Mouse (Mus musculus): Measurements from ENCODE around the gene Snapc2.

Gene Snapc2

GRCm38 (mm10) chr8:4226323-4226722 is 26.6 kb upstream of the Snapc2 start:
- POLR2A ChIA-PET = interaction anchor here (0.9 to 4.9 kb wide), 7 partner anchors 9 to 21 kb away, joined by 3 to 47 read pairs (median 5); partner anchors contain the start of genes Gm49320 (in 3 of the 4), Map2k7 (in 3 of the 4) and Prr36 (in 1 of the 4)
- CTCF ChIA-PET = interaction anchor here in 1 of 4 experiments (1.6 to 2.2 kb wide), 2 partner anchors 9 to 24 kb away, joined by 4 to 6 read pairs; partner anchors contain the start of gene Prr36

- CTCF ChIA-PET = interaction anchor here in 2 of 4 experiments (0.7 to 2.2 kb wide), 6 partner anchors 9 to 34 kb away, joined by 3 to 6 read pairs (median 4); partner anchors contain the start of genes Map2k7 (in 1 of the 2) and Prr36 (in 1 of the 2)
- POLR2A ChIA-PET = interaction anchor here (0.5 to 4.9 kb wide), 19 partner anchors 10 to 649 kb away, joined by 3 to 47 read pairs (median 4); partner anchors contain the start of genes Gm49320 (in 3 of the 4), Map2k7 (in 3 of the 4) and Prr36 (in 2 of the 4)
Measured at GRCm38 (mm10) chr8:4226739-4227347, 26.0 kb upstream of the Snapc2 start, which contains the start of gene Lrrc8e. Gene Lrrc8e (plus strand): TSS chr8:4226827.

- CTCF ChIA-PET = interaction anchor here in 3 of 4 experiments (0.7 to 2.2 kb wide), 6 partner anchors 11 to 35 kb away, joined by 3 to 6 read pairs (median 4); partner anchors contain the start of gene Prr36 (in 1 of the 3)
Measured at GRCm38 (mm10) chr8:4227919-4228318, 25.0 kb upstream of the Snapc2 start.

DNA sequence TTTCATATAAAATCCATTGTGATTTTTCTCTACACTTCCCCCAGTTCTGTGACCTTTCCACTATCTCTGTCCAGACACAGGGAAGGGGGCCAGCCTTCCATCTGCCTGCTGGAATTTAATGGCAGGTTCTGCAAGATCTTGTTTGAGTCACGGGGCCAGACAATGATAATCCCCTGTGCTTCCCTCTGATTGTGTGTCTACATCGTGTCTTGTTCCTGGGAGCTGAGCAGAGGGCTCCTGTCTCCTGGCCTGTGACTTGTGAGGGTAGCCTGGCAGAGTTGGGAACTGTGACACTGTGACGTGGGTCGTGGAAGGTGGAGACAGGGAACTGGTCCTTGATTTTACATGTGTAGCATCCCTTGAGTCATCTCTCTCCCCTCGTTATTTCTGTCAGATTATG is 23.1 kb upstream of the Snapc2 start:
- ChIA-PET CTCF (interaction anchor here in 1 of 4 experiments (1.1 kb wide), 1 partner anchor 23 kb away, joined by 4 read pairs; no protein-coding TSS in a partner anchor), POLR2A (interaction anchor here in 2 of 4 experiments (0.7 to 4.9 kb wide), 7 partner anchors 8 to 384 kb away, joined by 3 to 47 read pairs (median 3); partner anchors contain the start of genes Gm49320 (in 1 of the 2) and Map2k7 (in 1 of the 2))

More at GRCm38 (mm10) chr8:4227919-4228318, 25.0 kb upstream of the Snapc2 start:
- POLR2A ChIA-PET = interaction anchor here (0.8 to 4.9 kb wide), 16 partner anchors 9 to 120 kb away, joined by 3 to 47 read pairs (median 4); partner anchors contain the start of genes Gm49320 (in 3 of the 4), Map2k7 (in 3 of the 4) and Prr36 (in 2 of the 4)

DNA sequence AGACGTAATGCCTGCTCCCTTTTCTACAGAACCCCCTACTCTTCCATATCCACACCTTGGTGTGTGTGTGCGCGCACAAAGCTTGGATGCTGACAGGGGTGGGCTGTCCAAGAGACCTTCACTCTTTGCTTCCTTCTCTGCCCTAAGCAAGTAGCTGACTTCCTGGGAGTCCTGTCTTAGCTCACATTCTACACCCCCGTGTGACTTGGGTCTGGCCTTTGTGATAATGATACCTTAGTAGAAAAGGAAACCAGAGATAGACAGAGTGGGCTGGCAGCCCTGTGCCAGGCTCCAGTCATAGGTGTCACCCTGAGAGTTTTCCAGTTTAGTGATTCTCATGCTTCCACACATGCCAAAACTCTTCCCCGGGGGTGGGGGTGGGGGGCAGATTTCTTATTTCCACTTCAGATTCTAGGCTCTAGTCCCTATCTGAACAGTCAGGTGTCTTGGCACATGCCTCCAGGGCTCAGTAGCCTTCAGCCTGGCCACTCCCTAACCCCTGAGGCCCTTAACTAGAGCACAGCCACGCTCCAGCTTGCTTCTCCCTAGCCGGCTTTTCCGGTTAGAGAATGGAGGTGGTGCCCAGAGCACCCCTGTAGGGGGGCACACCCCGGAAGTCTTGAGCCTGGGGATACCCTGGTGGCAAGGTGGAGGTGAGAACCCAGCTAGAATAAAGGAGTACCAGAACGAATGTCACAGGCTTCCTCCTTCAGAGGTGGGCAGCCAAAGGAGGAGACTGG is 22.1 kb upstream of the Snapc2 start:
- CTCF ChIA-PET = interaction anchor here in 2 of 4 experiments (0.9 to 1.4 kb wide), 4 partner anchors 24 to 38 kb away, joined by 4 to 7 read pairs (median 4); no protein-coding TSS in a partner anchor
- POLR2A ChIA-PET = interaction anchor here in 2 of 4 experiments (0.8 to 4.0 kb wide), 10 partner anchors 10 to 383 kb away, joined by 3 to 11 read pairs (median 3); partner anchors contain the start of gene Prr36 (in 1 of the 2)

- ChIA-PET CTCF (interaction anchor here (0.5 to 2.4 kb wide), 22 partner anchors 11 to 641 kb away, joined by 3 to 13 read pairs (median 4); partner anchors contain the start of genes Ctxn1 (in 3 of the 4), Snapc2 (in 2 of the 4) and Prr36 (in 1 of the 4)), POLR2A (interaction anchor here (0.7 to 6.5 kb wide), 44 partner anchors 10 to 658 kb away, joined by 3 to 61 read pairs (median 6); partner anchors contain the start of genes Lrrc8e (in 3 of the 4), Prr36 (in 3 of the 4), Snapc2 (in 3 of the 4) and Tgfbr3l (in 2 of the 4))
Measured at GRCm38 (mm10) chr8:4237814-4238433, 15.0 kb upstream of the Snapc2 start.

DNA sequence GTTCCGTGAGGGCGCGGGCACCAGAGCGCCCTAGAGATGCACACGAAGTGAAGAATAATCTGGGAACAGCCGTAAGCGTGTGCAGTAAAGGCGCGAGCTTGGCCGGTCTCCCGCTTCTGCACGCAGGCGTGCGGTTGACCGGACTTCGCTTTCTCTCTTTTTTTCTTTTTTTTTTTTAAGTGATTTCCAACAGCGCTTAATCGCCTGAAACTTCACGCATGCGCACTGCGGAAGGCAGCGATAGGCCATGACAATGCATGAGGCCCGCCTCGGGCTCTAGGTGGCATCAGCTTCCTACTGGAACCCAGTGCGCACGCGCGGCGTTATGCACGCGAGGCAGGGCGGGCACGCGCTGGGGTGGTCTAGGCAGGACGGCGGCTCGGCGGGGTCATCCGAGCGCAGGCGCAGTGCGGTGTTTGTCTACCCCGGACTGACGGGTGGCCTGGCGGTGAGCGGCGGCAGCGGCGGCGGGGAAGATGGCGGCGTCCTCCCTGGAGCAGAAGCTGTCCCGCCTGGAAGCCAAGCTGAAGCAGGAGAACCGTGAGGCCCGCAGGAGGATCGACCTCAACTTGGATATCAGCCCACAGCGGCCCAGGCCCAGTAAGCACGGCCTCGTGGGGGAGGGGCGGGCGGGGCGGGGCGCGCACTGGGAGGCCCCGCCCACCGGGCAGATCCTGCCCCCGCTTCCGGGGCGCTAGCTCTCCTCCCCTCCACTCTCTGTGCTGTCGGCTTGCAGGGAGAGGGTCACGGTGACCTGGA is 14.3 kb upstream of the Snapc2 start, which contains the start of the genes Map2k7 and Gm49320:
TSS of gene Map2k7 (plus strand) at position 307 of the 759 bp plus-strand sequence.
TSS of gene Gm49320 (plus strand) at position 432 of the 759 bp plus-strand sequence.
- CTCF ChIA-PET = interaction anchor here (0.6 to 2.4 kb wide), 27 partner anchors 9 to 562 kb away, joined by 3 to 13 read pairs (median 5); partner anchors contain the start of genes Ctxn1 (in 3 of the 4), Snapc2 (in 2 of the 4) and Prr36 (in 1 of the 4)

DNA sequence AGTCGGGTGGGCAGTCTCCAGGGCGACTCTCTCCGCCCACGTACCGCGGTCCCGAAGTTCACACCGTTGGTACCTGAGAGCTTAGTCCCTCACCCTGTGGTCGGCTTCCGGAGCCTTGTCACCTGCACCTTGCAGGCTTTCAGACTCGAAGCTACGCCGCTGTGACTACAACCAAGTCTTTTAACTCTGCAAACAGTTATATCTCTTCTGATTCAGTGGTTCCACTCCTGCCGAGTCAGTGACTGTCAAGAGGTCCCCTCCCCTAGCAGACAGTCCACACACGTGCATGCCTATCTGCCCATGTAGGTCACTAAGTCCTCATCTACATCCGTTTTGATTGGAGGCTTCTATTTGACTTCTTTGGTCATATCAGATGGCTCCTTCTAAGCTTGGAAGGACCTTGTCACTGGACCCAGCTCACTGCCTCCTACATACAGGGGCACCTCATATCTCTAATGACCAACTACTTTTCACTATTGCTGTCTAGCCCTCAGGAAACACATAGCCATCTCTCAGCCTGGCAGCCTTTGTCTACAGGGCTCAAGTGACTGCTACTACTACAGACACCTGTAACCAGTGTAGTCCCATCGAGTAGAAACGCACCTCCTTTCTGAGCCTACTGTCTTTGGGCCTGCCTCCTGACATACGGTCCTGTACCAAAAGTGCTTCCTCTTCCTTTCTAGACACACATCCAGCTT is 13.5 kb upstream of the Snapc2 start:
- ChIA-PET POLR2A (interaction anchor here (0.6 to 6.5 kb wide), 44 partner anchors 8 to 659 kb away, joined by 3 to 61 read pairs (median 5); partner anchors contain the start of genes Lrrc8e (in 3 of the 4), Prr36 (in 3 of the 4), Ctxn1 (in 2 of the 4) and Snapc2 (in 2 of the 4)), CTCF (interaction anchor here (0.6 to 2.4 kb wide), 25 partner anchors 8 to 131 kb away, joined by 3 to 13 read pairs (median 5); partner anchors contain the start of genes Ctxn1 (in 3 of the 4), Snapc2 (in 2 of the 4) and Prr36 (in 1 of the 4))

More for the DNA sequence above, 14.3 kb upstream of the Snapc2 start, which contains the start of the genes Map2k7 and Gm49320:
- POLR2A ChIA-PET = interaction anchor here (0.6 to 6.5 kb wide), 56 partner anchors 9 to 659 kb away, joined by 3 to 61 read pairs (median 5); partner anchors contain the start of genes Lrrc8e (in 3 of the 4), Prr36 (in 3 of the 4), Snapc2 (in 3 of the 4) and Ctxn1 (in 2 of the 4)

DNA sequence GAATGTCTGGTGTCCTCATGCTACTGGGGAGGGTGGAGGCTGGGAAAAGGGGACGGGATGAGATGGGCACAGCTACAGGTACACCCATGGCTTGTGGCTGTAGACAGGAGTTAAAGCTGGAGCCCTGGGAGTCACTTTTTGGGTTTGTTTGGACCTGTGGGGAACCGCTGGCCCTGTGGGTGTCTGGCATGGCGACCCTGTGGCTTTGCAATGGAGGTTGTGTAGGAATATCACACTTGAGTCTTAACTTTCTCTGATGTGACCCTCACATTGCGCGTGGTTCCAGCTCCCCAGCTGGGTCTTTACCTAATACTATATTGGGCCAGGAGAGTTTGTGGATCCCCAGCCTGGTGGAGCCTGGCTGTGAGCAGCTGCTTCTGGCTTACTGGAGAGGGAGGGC is 7.8 kb upstream of the Snapc2 start:
- POLR2A ChIA-PET = interaction anchor here in 2 of 4 experiments (0.8 to 7.4 kb wide), 5 partner anchors 8 to 37 kb away, joined by 3 to 61 read pairs (median 4); partner anchors contain the start of genes Gm49320 (in 1 of the 2) and Map2k7 (in 1 of the 2)
- CTCF ChIA-PET = interaction anchor here in 1 of 4 experiments (1.3 kb wide), 1 partner anchor 105 kb away, joined by 3 read pairs; no protein-coding TSS in a partner anchor

- POLR2A ChIA-PET = interaction anchor here in 2 of 4 experiments (0.8 to 7.4 kb wide), 5 partner anchors 9 to 52 kb away, joined by 3 to 61 read pairs (median 5); partner anchors contain the start of genes Gm49320 (in 1 of the 2) and Map2k7 (in 1 of the 2)
- CTCF ChIA-PET = no interaction called here
Measured at GRCm38 (mm10) chr8:4245737-4246136, 7.1 kb upstream of the Snapc2 start.

DNA sequence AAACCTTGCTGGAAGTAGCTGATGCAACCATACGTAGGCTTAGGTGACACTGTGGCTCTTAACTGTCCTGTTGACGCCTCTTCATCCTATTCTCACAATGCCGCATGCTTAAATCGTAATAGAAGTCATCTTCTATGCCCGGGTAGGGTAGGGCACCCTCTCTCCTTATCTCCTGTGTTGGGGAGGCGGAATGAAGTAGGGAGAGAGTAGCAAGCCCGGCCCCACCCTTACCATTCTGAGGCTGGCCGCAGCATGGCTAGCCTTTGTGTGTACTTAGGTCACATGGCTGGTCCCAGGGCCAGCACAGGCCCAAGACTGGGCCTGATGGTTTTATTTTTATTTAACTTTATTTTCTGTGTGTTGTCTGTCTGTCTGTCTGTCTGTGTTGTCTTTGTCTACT is 5.6 kb upstream of the Snapc2 start:
- POLR2A ChIA-PET = interaction anchor here in 3 of 4 experiments (0.5 to 7.4 kb wide), 9 partner anchors 9 to 754 kb away, joined by 3 to 61 read pairs (median 4); partner anchors contain the start of genes Gm49320 (in 2 of the 3), Map2k7 (in 2 of the 3), Ctxn1 (in 1 of the 3) and Lrrc8e (in 1 of the 3)
- CTCF ChIA-PET = interaction anchor here in 1 of 4 experiments (0.9 to 1.1 kb wide), 2 partner anchors 9 to 12 kb away, joined by 3 to 4 read pairs; partner anchors contain the start of genes Ctxn1, Gm49320 and Map2k7

- ChIA-PET POLR2A (interaction anchor here in 3 of 4 experiments (0.5 to 7.4 kb wide), 12 partner anchors 9 to 261 kb away, joined by 3 to 61 read pairs (median 5); partner anchors contain the start of genes Gm49320 (in 3 of the 3), Map2k7 (in 3 of the 3) and Timm44 (in 1 of the 3)), CTCF (interaction anchor here in 2 of 4 experiments (0.9 to 3.1 kb wide), 6 partner anchors 9 to 108 kb away, joined by 3 to 16 read pairs (median 3); partner anchors contain the start of genes Ctxn1 (in 2 of the 2), Gm49320 (in 1 of the 2) and Map2k7 (in 1 of the 2))
Measured at GRCm38 (mm10) chr8:4247951-4248540, 4.8 kb upstream of the Snapc2 start, which contains the start of gene Tgfbr3l. Gene Tgfbr3l (plus strand): TSS chr8:4248214.

DNA sequence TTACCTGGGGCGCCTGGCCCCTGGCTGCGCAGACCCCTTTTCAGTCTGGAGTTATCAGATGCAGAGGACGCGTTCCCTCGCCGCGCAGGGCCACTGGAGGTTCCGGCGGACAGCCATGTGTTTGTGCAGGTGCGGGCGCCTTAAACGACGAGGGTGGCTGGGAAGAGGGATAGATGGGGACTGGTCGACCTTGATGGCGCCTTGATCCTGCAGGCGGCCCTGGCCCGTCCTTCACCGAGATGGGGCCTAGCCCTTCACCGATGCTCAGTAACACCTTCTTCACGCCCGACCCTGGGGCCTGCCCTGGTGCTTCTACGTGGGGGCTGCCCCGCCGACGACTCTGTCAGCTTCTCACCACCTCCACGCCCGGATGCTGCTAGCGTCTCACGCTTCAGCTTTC is 3.7 kb upstream of the Snapc2 start:
- ChIA-PET CTCF (interaction anchor here in 2 of 4 experiments (1.0 to 3.1 kb wide), 8 partner anchors 10 to 121 kb away, joined by 3 to 16 read pairs (median 8); partner anchors contain the start of genes Ctxn1 (in 2 of the 2), Gm49320 (in 1 of the 2) and Map2k7 (in 1 of the 2)), POLR2A (interaction anchor here in 3 of 4 experiments (1.0 to 7.4 kb wide), 17 partner anchors 8 to 143 kb away, joined by 3 to 61 read pairs (median 5); partner anchors contain the start of genes Ctxn1 (in 3 of the 3), Gm49320 (in 3 of the 3), Map2k7 (in 3 of the 3) and Prr36 (in 1 of the 3))
